Mouse (Mus musculus): ENCODE data around the gene Zfp691.

GRCm38 (mm10) chr4:119204672-119205071 is 30.7 kb upstream of the Zfp691 start:
- peak; percentile 94 for TF ChIP-seq CTCF (IDR thresholded peaks at IDR 0.05; ENCODE audit: extremely low read depth, insufficient read depth, low read length)
- no peak for TF ChIP-seq POLR2A (IDR thresholded peaks at IDR 0.05; ENCODE audit: extremely low read depth, insufficient read depth, low read length)

Data from cortical plate, adult 2 months (tissue).